Mouse (Mus musculus): ENCODE data around the gene Serinc5. TPM values are rescaled to one million over a fixed set of nuclear protein-coding genes. Genes with fewer than 3 reads are reported as not detected.
A peak's percentile ranks its signal among the peaks of the same experiment; 100 is the strongest.

Gene Serinc5
- total RNA-seq, 2 experiments from 2014 or later, result 42.0 to 63.8 TPM

- DNase-seq (ENCODE audit: low spot score in 2 of 2), result no peak
These were observed 91.1 kb downstream of the Serinc5 start for GRCm38 (mm10) chr13:92702035-92702434.

- DNase-seq (ENCODE audit: low spot score in 2 of 2), result no peak
These were observed 92.5 kb downstream of the Serinc5 start for GRCm38 (mm10) chr13:92703241-92704027.

- DNase-seq (ENCODE audit: low spot score in 2 of 2), result peak in 1 of 2 experiments; percentile 11
These were observed 93.3 kb downstream of the Serinc5 start for GRCm38 (mm10) chr13:92704189-92704588.

- DNase-seq (ENCODE audit: low spot score in 2 of 2), result no peak
These were observed 94.2 kb downstream of the Serinc5 start for GRCm38 (mm10) chr13:92705016-92705535.

- no peak for DNase-seq (ENCODE audit: low spot score in 2 of 2)
These were observed 95.6 kb downstream of the Serinc5 start for GRCm38 (mm10) chr13:92706342-92707061.

GRCm38 (mm10) chr13:92707941-92708340 is 97.0 kb downstream of the Serinc5 start:
- DNase-seq (ENCODE audit: low spot score in 2 of 2), result no peak

- no peak for DNase-seq (ENCODE audit: low spot score in 2 of 2)
These were observed 97.6 kb downstream of the Serinc5 start for GRCm38 (mm10) chr13:92708466-92708865.

- no peak for DNase-seq (ENCODE audit: low spot score in 2 of 2)
These were observed 98.6 kb downstream of the Serinc5 start for GRCm38 (mm10) chr13:92709535-92709934.

- no peak for DNase-seq (ENCODE audit: low spot score in 2 of 2)
These were observed 99.5 kb downstream of the Serinc5 start for GRCm38 (mm10) chr13:92710361-92710760.

GRCm38 (mm10) chr13:92711821-92712220 is 100.9 kb downstream of the Serinc5 start:
- no peak for DNase-seq (ENCODE audit: low spot score in 2 of 2)

- no peak for DNase-seq (ENCODE audit: low spot score in 2 of 2)
These were observed 101.7 kb downstream of the Serinc5 start for GRCm38 (mm10) chr13:92712619-92713018.

- no peak for DNase-seq (ENCODE audit: low spot score in 2 of 2)
These were observed 107.2 kb downstream of the Serinc5 start for GRCm38 (mm10) chr13:92717851-92718665.

GRCm38 (mm10) chr13:92721006-92721405 is 110.1 kb downstream of the Serinc5 start:
- no peak for DNase-seq (ENCODE audit: low spot score in 2 of 2)

GRCm38 (mm10) chr13:92722389-92722788 is 111.5 kb downstream of the Serinc5 start:
- no peak for DNase-seq (ENCODE audit: low spot score in 2 of 2)

- DNase-seq (ENCODE audit: low spot score in 2 of 2), result no peak
These were observed 118.9 kb downstream of the Serinc5 start for GRCm38 (mm10) chr13:92729811-92730210.

- DNase-seq (ENCODE audit: low spot score in 2 of 2), result no peak
These were observed 120.9 kb downstream of the Serinc5 start for GRCm38 (mm10) chr13:92731811-92732210.

GRCm38 (mm10) chr13:92732836-92733235 is 121.9 kb downstream of the Serinc5 start:
- no peak for DNase-seq (ENCODE audit: low spot score in 2 of 2)

- peak; percentile 63 to 67 for DNase-seq (ENCODE audit: low spot score in 2 of 2)
These were observed 122.4 kb downstream of the Serinc5 start for GRCm38 (mm10) chr13:92733252-92733651.

GRCm38 (mm10) chr13:92733741-92734140 is 122.8 kb downstream of the Serinc5 start:
- no peak for DNase-seq (ENCODE audit: low spot score in 2 of 2)

- DNase-seq (ENCODE audit: low spot score in 2 of 2), result no peak
These were observed 124.8 kb downstream of the Serinc5 start for GRCm38 (mm10) chr13:92735693-92736092.
